Mouse (Mus musculus) bone marrow macrophage, adult 2 months (primary cell): ENCODE results near the gene C1qtnf1.

ENCODE experiments used
- CTCF ChIP-seq: IDR thresholded peaks from 2 replicates; pipeline ENCODE4 v1.5.1; 2012; ENCODE audit warnings: low read depth, mild to moderate bottlenecking, low read length, moderate library complexity
- POLR2A ChIP-seq: IDR thresholded peaks from 2 replicates; pipeline ENCODE4 v1.6.1; 2012; ENCODE audit warnings: mild to moderate bottlenecking, low read depth, low read length, borderline replicate concordance

DNA sequence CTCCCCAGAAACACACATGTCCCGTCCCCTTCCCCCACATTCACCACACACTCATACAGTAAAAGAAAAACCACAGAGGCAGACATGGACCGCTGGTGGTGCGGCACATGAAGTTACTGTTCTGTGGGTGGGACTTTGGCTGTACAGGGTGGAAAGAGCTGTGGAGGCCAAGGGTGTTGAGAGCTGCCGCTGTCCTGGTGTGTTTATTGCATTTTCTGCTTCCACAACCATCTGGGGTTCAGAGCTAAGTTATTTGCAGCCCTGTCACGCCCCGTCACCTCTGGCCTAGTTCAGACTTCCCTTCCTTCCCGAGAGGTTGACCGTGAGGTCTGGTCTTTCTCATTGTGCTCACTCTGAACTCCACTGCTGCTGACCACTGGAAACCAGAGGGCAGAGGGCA is 31.0 kb downstream of the C1qtnf1 start:
- no peak for TF ChIP-seq CTCF
- no peak; the same call in 1 of the 2 replicates for TF ChIP-seq POLR2A
